Comparison of ENCODE assay signal across 11 mouse cellular contexts in genomic region chr6:18078615-18079014, GRCm38 (mm10). TPM values are rescaled to one million over a fixed set of nuclear protein-coding genes. Genes with fewer than 3 reads are reported as not detected.
A peak's percentile ranks its signal among the peaks of the same experiment; 100 is the strongest.
DNase-seq lines count a peak whose midpoint lies in the region; ATAC-seq and TF ChIP-seq lines count a peak whose summit lies in the region.
"Had no signal": no experiment of that assay in that cellular context is flagged by ENCODE, and none has a peak within 500 bp of the region (broad histone marks: within the 10 kb centered on the region; RNA-seq: fewer than 3 reads in every experiment).

No protein-coding gene starts in this region.

- H3K27me3 ChIP-seq in kidney, adult 2 months (replicated peaks; ENCODE audit: control insufficient read depth, insufficient read depth, low read length) = no peaks in the 10 kb centered on the region
- no peaks in the 10 kb centered on the region for H3K27me3 ChIP-seq in kidney, embryonic 15.5 days
- no peaks in the 10 kb centered on the region for H3K27me3 ChIP-seq in forebrain, embryonic 15.5 days
- H3K27me3 ChIP-seq: embryonic facial prominence, embryonic 13.5 days; heart, embryonic 15.5 days had no signal

- H3K9me3 ChIP-seq in kidney, embryonic 15.5 days (replicated peaks) = no peaks in the 10 kb centered on the region
- H3K9me3 ChIP-seq in forebrain, embryonic 15.5 days = no peaks in the 10 kb centered on the region
- H3K9me3 ChIP-seq: embryonic facial prominence, embryonic 13.5 days; heart, embryonic 15.5 days had no signal

- ATAC-seq in kidney, embryonic 15.5 days (replicated peaks; ENCODE audit: low FRiP score) = no peak
- ATAC-seq in forebrain, embryonic 15.5 days (replicated peaks) = 0 out of 2 replicates have a peak, but pooled peaks have one; percentile 38

- 17% methylated on average over 1 of the region's 1 CpGs for WGBS in kidney, adult 2 months
- WGBS in kidney, embryonic 15.5 days = 26% methylated on average over 1 of the region's 1 CpGs
- WGBS in forebrain, embryonic 15.5 days = 29% methylated on average over 1 of the region's 1 CpGs

- no peaks in the 10 kb centered on the region for H3K4me1 ChIP-seq in kidney, adult 2 months (ENCODE audit: control insufficient read depth, insufficient read depth, low read length)
- H3K4me1 ChIP-seq in kidney, embryonic 15.5 days = no peaks in the 10 kb centered on the region
- no peaks in the 10 kb centered on the region for H3K4me1 ChIP-seq in forebrain, embryonic 15.5 days
- H3K4me1 ChIP-seq: embryonic facial prominence, embryonic 13.5 days; heart, embryonic 15.5 days had no signal

- no peak overlapping the region for H3K4me2 ChIP-seq in kidney, embryonic 15.5 days
- no peak overlapping the region for H3K4me2 ChIP-seq in forebrain, embryonic 15.5 days (replicated peaks)
- H3K4me2 ChIP-seq: embryonic facial prominence, embryonic 13.5 days; heart, embryonic 15.5 days had no signal

- TF ChIP-seq CTCF in kidney, adult 2 months (conservative IDR thresholded peaks at IDR 0.05; ENCODE audit: insufficient read depth, insufficient read length, low read depth, low read length) = 0 out of 2 replicates have a peak, but pooled peaks have one; percentile 2

- no peak for TF ChIP-seq POLR2A in kidney, adult 2 months (IDR thresholded peaks at IDR 0.05; ENCODE audit: low read depth, low read length)

- H3K36me3 ChIP-seq in kidney, adult 2 months (ENCODE audit: control insufficient read depth, insufficient read depth, low read length) = no peaks in the 10 kb centered on the region
- H3K36me3 ChIP-seq in kidney, embryonic 15.5 days = no peaks in the 10 kb centered on the region
- no peaks in the 10 kb centered on the region for H3K36me3 ChIP-seq in forebrain, embryonic 15.5 days
- H3K36me3 ChIP-seq: embryonic facial prominence, embryonic 13.5 days; heart, embryonic 15.5 days had no signal

- H3K4me3 ChIP-seq in kidney, adult 2 months (ENCODE audit: insufficient read depth, low read depth, low read length) = no peak overlapping the region
- H3K4me3 ChIP-seq in kidney, embryonic 15.5 days (replicated peaks) = no peak overlapping the region
- H3K4me3 ChIP-seq in forebrain, embryonic 15.5 days = no peak overlapping the region
- H3K4me3 ChIP-seq: embryonic facial prominence, embryonic 13.5 days; heart, embryonic 15.5 days had no signal

- H3K27ac ChIP-seq in kidney, adult 2 months (ENCODE audit: insufficient read depth, low read depth, low read length) = no peak overlapping the region
- no peak overlapping the region for H3K27ac ChIP-seq in kidney, embryonic 15.5 days
- no peak overlapping the region for H3K27ac ChIP-seq in forebrain, embryonic 15.5 days (replicated peaks)
- H3K27ac ChIP-seq: embryonic facial prominence, embryonic 13.5 days; heart, embryonic 15.5 days had no signal

- no peak overlapping the region for H3K9ac ChIP-seq in kidney, embryonic 15.5 days
- H3K9ac ChIP-seq in forebrain, embryonic 15.5 days (replicated peaks) = no peak overlapping the region
- H3K9ac ChIP-seq: embryonic facial prominence, embryonic 13.5 days; heart, embryonic 15.5 days had no signal

- peak; percentile 30 for DNase-seq in kidney, adult 2 months
- peak; percentile 58 for DNase-seq in 416B (ENCODE audit: low read depth)
- peak; percentile 42 for DNase-seq in Muller cell, postnatal 12 days (ENCODE audit: inconsistent ontology term)
- no peak for DNase-seq in right cerebral cortex, postnatal 4 days
- DNase-seq in thymus, postnatal 36 days = no peak
- DNase-seq in layer of hippocampus, adult 9-11 months = no peak

RNA-seq across cellular contexts. Expression of gene Asz1, which starts 30.2 kb away (rescaled TPM):
- polyA plus RNA-seq in kidney, adult 2 months (2012; rRNA removed) = not detected in 2 replicates
- polyA plus RNA-seq in kidney, embryonic 15.5 days (2015; fragmentation: Nextera tagmentation; extraction: Ambion mirVana) = 0.12 TPM in 1 of 2 replicates, not detected in the other
- polyA plus RNA-seq in forebrain, embryonic 15.5 days (2015; fragmentation: Nextera tagmentation; extraction: Ambion mirVana) = not detected in 2 replicates
- polyA plus RNA-seq: embryonic facial prominence, embryonic 13.5 days; stomach, embryonic 16.5 days had no signal

RNA-seq across cellular contexts. Expression of gene Wnt2, which starts 48.2 kb away (rescaled TPM):
- 0.35 and 0.52 TPM in 2 replicates for polyA plus RNA-seq in kidney, adult 2 months (2012; rRNA removed)
- polyA plus RNA-seq in kidney, embryonic 15.5 days (2015; fragmentation: Nextera tagmentation; extraction: Ambion mirVana) = 1.1 and 2.9 TPM in 2 replicates
- 0.13 and 0.19 TPM in 2 replicates for polyA plus RNA-seq in forebrain, embryonic 15.5 days (2015; fragmentation: Nextera tagmentation; extraction: Ambion mirVana)

Comparison
In these comparisons a context has a peak if more than half of its experiments do, and no peak if none do; other contexts are left out.
1. DNase-seq: peak in kidney, adult 2 months (single experiment), 416B (single experiment) and Muller cell, postnatal 12 days (single experiment); none in right cerebral cortex, postnatal 4 days (single experiment), thymus, postnatal 36 days (0 of 2) and layer of hippocampus, adult 9-11 months (single experiment).